Mouse (Mus musculus): ENCODE data around the gene Olfr384. TPM values are rescaled to one million over a fixed set of nuclear protein-coding genes. Genes with fewer than 3 reads are reported as not detected.

The Olfr384 gene
- not detected in 2 replicates for polyA plus RNA-seq (2012)

- no peak for TF ChIP-seq GATA1 (IDR thresholded peaks at IDR 0.05; ENCODE audit: low read length)
Observed at GRCm38 (mm10) chr11:73598294-73598693, at the start of gene Olfr384. Olfr384 (plus strand) TSS chr11:73598594.

- TF ChIP-seq GATA1 (IDR thresholded peaks at IDR 0.05; ENCODE audit: low read length) = no peak
Observed at GRCm38 (mm10) chr11:73579871-73580270, 18.5 kb upstream of the Olfr384 start.

DNA sequence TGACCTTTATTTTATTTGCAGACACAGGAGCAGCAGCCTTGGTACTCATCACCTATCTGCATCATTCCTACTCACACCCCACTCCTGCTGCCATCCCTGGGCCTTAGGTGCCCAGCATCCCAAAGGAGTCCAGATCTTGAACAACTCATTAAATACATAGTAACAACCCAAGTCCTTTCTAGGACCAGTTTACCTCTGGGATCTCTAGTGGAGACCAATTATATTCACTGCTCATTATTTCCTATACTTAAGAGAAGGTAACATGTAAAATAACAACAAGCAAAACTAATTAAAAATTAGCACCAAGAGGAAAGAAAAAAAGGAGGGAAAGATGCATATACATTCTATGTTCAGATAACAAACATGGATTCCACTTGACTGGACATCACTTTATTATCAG lies 5.5 kb upstream of the Olfr384 start, which contains the start of gene Olfr385:
Gene Olfr385 (minus strand): TSS at position 101 of the 400 bp plus-strand sequence.
- no peak for TF ChIP-seq GATA1 (IDR thresholded peaks at IDR 0.05; ENCODE audit: low read length)

Other genes starting within 250 kb of the Olfr384 start
- not detected in 2 replicates for gene Olfr20, start 247.8 kb upstream of the Olfr384 start, polyA plus RNA-seq (2012)
- gene Olfr376, start 227.3 kb upstream of the Olfr384 start, polyA plus RNA-seq (2012) = not detected in 2 replicates
- gene Olfr1, start 199.0 kb upstream of the Olfr384 start, polyA plus RNA-seq (2012) = not detected in 2 replicates
- gene Olfr378, start 170.1 kb upstream of the Olfr384 start, polyA plus RNA-seq (2012) = not detected in 2 replicates
- not detected in 2 replicates for gene Olfr380, start 141.1 kb upstream of the Olfr384 start, polyA plus RNA-seq (2012)
- not detected in 2 replicates for gene Olfr381, start 107.0 kb upstream of the Olfr384 start, polyA plus RNA-seq (2012)
- gene Olfr382, start 81.4 kb upstream of the Olfr384 start, polyA plus RNA-seq (2012) = not detected in 2 replicates
- gene Olfr385, start 5.6 kb upstream of the Olfr384 start, polyA plus RNA-seq (2012) = not detected in 2 replicates
- gene Zfp735, start 90.2 kb downstream of the Olfr384 start, polyA plus RNA-seq (2012) = not detected in 2 replicates
- gene Olfr389, start 182.1 kb downstream of the Olfr384 start, polyA plus RNA-seq (2012) = not detected in 2 replicates
- gene Olfr390, start 184.4 kb downstream of the Olfr384 start, polyA plus RNA-seq (2012) = not detected in 2 replicates
- not detected in 2 replicates for gene Olfr391-ps, start 204.5 kb downstream of the Olfr384 start, polyA plus RNA-seq (2012)
- not detected in 2 replicates for gene Olfr392, start 218.5 kb downstream of the Olfr384 start, polyA plus RNA-seq (2012)